Mouse (Mus musculus) bone marrow macrophage, adult 2 months (primary cell): ENCODE measurements around the gene Farp1.

Experiments
- CTCF ChIP-seq: IDR thresholded peaks from 2 replicates; pipeline ENCODE4 v1.5.1; 2012; ENCODE audit warnings: low read depth, mild to moderate bottlenecking, low read length, moderate library complexity
- POLR2A ChIP-seq: IDR thresholded peaks from 2 replicates; pipeline ENCODE4 v1.6.1; 2012; ENCODE audit warnings: mild to moderate bottlenecking, low read depth, low read length, borderline replicate concordance

DNA sequence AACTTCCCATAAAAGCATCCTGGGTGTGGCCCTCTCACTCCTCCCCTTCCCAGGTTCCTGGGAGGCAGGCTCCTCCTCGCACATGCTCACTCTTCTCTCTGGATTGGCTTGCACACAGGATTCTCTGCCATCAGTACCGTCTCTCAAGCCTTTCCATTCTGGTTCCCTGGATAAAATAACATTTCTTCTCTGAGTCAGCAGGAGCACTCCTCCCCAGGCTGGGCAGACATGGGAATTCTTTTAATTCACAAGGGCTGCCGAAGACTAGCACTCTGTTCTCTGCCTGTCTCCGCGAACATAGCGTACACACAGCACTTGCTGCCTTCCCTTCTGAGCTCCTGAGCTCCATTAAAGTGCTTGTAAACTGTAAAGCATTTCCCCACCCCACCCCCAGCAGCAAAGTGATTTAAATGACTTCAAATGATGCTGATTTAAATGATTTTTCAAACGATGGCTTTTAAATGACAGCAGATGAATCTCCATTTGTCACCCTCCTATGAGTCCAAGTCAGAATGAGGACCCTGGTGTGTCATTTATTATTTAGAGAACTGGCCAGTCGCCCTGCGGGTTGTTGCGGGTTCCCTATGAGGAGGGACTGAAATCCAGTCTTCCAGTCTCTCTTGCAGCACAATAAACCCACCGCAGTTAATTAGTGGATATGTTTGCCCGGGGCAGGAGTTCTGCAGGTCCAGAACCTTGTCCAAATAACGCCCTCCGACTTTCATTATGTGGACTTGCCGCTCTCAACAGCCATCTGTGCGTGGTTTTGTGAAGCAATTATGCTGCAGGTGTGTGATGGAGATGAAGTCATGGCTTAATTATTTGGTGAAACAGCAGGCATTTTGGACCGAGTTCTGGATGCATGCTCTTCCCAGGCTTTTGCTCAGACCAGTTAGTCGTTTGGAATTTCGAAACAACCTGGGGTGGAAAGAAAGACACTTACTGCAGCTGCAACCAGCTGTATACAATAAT, 137.4 kb downstream of the Farp1 start:
- no peak for TF ChIP-seq CTCF
- TF ChIP-seq POLR2A: no peak
